Mouse (Mus musculus) CH12.LX (cell line): ENCODE measurements around the gene Ptp4a2. TPM values are rescaled to one million over a fixed set of nuclear protein-coding genes. Genes with fewer than 3 reads are reported as not detected.
A peak's percentile ranks its signal among the peaks of the same experiment; 100 is the strongest.

ENCODE experiments used
- DNase-seq: peaks from one replicate; pipeline ENCODE4 v3.0.0-alpha.2; 2013; ENCODE audit errors: extremely low read depth
- H3K27ac ChIP-seq: 2 replicates; pipeline ENCODE4 v1.5.1; 2012; ENCODE audit warnings: low read depth, mild to moderate bottlenecking, control low read depth, moderate library complexity; ENCODE audit not compliant: insufficient read depth
- H3K27me3 ChIP-seq: replicated peaks from 2 replicates; pipeline ENCODE3; 2012; ENCODE audit warnings: inconsistent platforms
- H3K36me3 ChIP-seq, 2 experiments: replicated peaks in 1 of 2; 2 replicates each; pipeline versions ENCODE3 to v1.6.1; 2012; ENCODE audit warnings: inconsistent platforms in 1 of 2, low read length in 1 of 2, mild to moderate bottlenecking in 1 of 2, mixed read lengths in 1 of 2, moderate library complexity in 1 of 2; ENCODE audit not compliant: control insufficient read depth in 1 of 2, insufficient read depth in 1 of 2
- H3K4me1 ChIP-seq, 2 experiments: 2 replicates each; pipeline ENCODE4 v1.6.1; 2012; ENCODE audit warnings: inconsistent platforms in 1 of 2, moderate library complexity in 1 of 2; ENCODE audit not compliant: insufficient read depth in 2 of 2, control insufficient read depth in 1 of 2
- H3K4me2 ChIP-seq: 2 replicates; pipeline ENCODE4 v1.6.1; 2012; ENCODE audit warnings: low read depth, mild to moderate bottlenecking, control low read depth; ENCODE audit not compliant: poor library complexity, insufficient read depth, severe bottlenecking
- H3K4me3 ChIP-seq, 3 experiments: fragments of 150-350 bp in 1 of 3; sonication (generic) in 1 of 3; replicated peaks in 1 of 3; 2 replicates each; pipeline versions ENCODE3 to v1.5.1; 2011 to 2012; ENCODE audit warnings: low read depth in 2 of 3, low read length in 2 of 3, mild to moderate bottlenecking in 2 of 3, moderate library complexity in 2 of 3, control low read depth in 1 of 3, improper control_type of control experiment in 1 of 3, inconsistent platforms in 1 of 3, mixed read lengths in 1 of 3; ENCODE audit not compliant: poor library complexity in 1 of 3
- H3K79me2 ChIP-seq: replicated peaks from 2 replicates; pipeline ENCODE4 v1.6.1; 2012; ENCODE audit warnings: mild to moderate bottlenecking, moderate library complexity; ENCODE audit not compliant: control insufficient read depth, poor library complexity, insufficient read depth, severe bottlenecking; ENCODE audit errors: extremely low read depth
- H3K9ac ChIP-seq: 2 replicates; pipeline ENCODE4 v1.6.1; 2012; ENCODE audit warnings: low read depth, mild to moderate bottlenecking, control low read depth, moderate library complexity; ENCODE audit not compliant: insufficient read depth
- H3K9me3 ChIP-seq: replicated peaks from 2 replicates; pipeline ENCODE3; 2012; ENCODE audit warnings: low read length, inconsistent platforms, mixed read lengths
- BHLHE40 ChIP-seq: IDR thresholded peaks from 2 replicates; pipeline ENCODE4 v1.6.1; 2011; ENCODE audit warnings: mild to moderate bottlenecking, low read depth, low read length, improper control_type of control experiment
- CHD1 ChIP-seq: IDR thresholded peaks from 2 replicates; pipeline ENCODE4 v1.6.1; 2012; ENCODE audit warnings: low read depth, low read length, improper control_type of control experiment, inconsistent platforms
- CHD2 ChIP-seq: IDR thresholded peaks from 2 replicates; pipeline ENCODE4 v1.6.1; 2011; ENCODE audit warnings: low read length, improper control_type of control experiment
- CTCF ChIP-seq, 2 experiments: IDR thresholded peaks in 1 of 2; conservative IDR thresholded peaks in 1 of 2; 2 replicates each; pipeline ENCODE4 v1.5.1; 2011 to 2012; ENCODE audit warnings: low read depth in 2 of 2, low read length in 2 of 2, improper control_type of control experiment in 1 of 2, inconsistent platforms in 1 of 2, mild to moderate bottlenecking in 1 of 2, moderate library complexity in 1 of 2
- E2F4 ChIP-seq: IDR thresholded peaks from 2 replicates; pipeline ENCODE4 v1.6.1; 2011; ENCODE audit warnings: low read depth, low read length, improper control_type of control experiment; ENCODE audit not compliant: insufficient replicate concordance
- ELF1 ChIP-seq: IDR thresholded peaks from 2 replicates; pipeline ENCODE4 v1.6.1; 2014; ENCODE audit warnings: low read depth, mild to moderate bottlenecking, inconsistent platforms, low read length, improper control_type of control experiment
- GABPA ChIP-seq: IDR thresholded peaks from 2 replicates; pipeline ENCODE4 v1.6.1; 2012; ENCODE audit warnings: low read depth, low read length, improper control_type of control experiment, inconsistent platforms; ENCODE audit not compliant: insufficient replicate concordance
- IRF4 ChIP-seq: IDR thresholded peaks from 2 replicates; pipeline ENCODE4 v1.6.1; 2014; ENCODE audit warnings: low read depth, mild to moderate bottlenecking, inconsistent platforms, low read length, improper control_type of control experiment
- JUN ChIP-seq: IDR thresholded peaks from 2 replicates; pipeline ENCODE4 v1.6.1; 2011; ENCODE audit warnings: low read depth, mild to moderate bottlenecking, low read length, improper control_type of control experiment, moderate library complexity; ENCODE audit not compliant: insufficient read depth
- JUND ChIP-seq: conservative IDR thresholded peaks from 2 replicates; pipeline ENCODE4 v1.6.1; 2011; ENCODE audit warnings: low read depth, low read length, improper control_type of control experiment
- MAFK ChIP-seq: IDR thresholded peaks from 2 replicates; pipeline ENCODE4 v1.6.1; 2011; ENCODE audit warnings: low read length, improper control_type of control experiment; ENCODE audit not compliant: insufficient replicate concordance
- MAX ChIP-seq: IDR thresholded peaks from 2 replicates; pipeline ENCODE4 v1.6.1; 2011; ENCODE audit warnings: low read length, improper control_type of control experiment
- MAZ ChIP-seq: IDR thresholded peaks from 2 replicates; pipeline ENCODE4 v1.6.1; 2012; ENCODE audit warnings: low read depth, mild to moderate bottlenecking, inconsistent platforms, low read length, improper control_type of control experiment, moderate library complexity
- MEF2A ChIP-seq: IDR thresholded peaks from 2 replicates; pipeline ENCODE4 v1.6.1; 2014; ENCODE audit warnings: low read depth, mild to moderate bottlenecking, inconsistent platforms, low read length, improper control_type of control experiment, borderline replicate concordance
- MXI1 ChIP-seq: IDR thresholded peaks from 2 replicates; pipeline ENCODE4 v1.6.1; 2011; ENCODE audit warnings: mild to moderate bottlenecking, low read depth, low read length, improper control_type of control experiment
- MYC ChIP-seq: IDR thresholded peaks from 2 replicates; pipeline ENCODE4 v1.6.1; 2011; ENCODE audit warnings: low read depth, mild to moderate bottlenecking, improper control_type of control experiment, low read length
- NELFE ChIP-seq: IDR thresholded peaks from 2 replicates; pipeline ENCODE4 v1.6.1; 2011; ENCODE audit warnings: low read depth, low read length, improper control_type of control experiment
- PAX5 ChIP-seq: IDR thresholded peaks from 2 replicates; pipeline ENCODE4 v1.6.1; 2012; ENCODE audit warnings: low read length, inconsistent platforms, mixed read lengths
- POLR2AphosphoS2 ChIP-seq: IDR thresholded peaks from 2 replicates; pipeline ENCODE4 v1.6.1; 2011; ENCODE audit warnings: low read depth, low read length, improper control_type of control experiment
- RAD21 ChIP-seq: IDR thresholded peaks from 2 replicates; pipeline ENCODE4 v1.6.1; 2011; ENCODE audit warnings: low read depth, mild to moderate bottlenecking, low read length, improper control_type of control experiment, moderate library complexity
- SIN3A ChIP-seq: IDR thresholded peaks from 2 replicates; pipeline ENCODE4 v1.6.1; 2012; ENCODE audit warnings: low read length, improper control_type of control experiment, inconsistent platforms
- SMC3 ChIP-seq: IDR thresholded peaks from 2 replicates; pipeline ENCODE4 v1.6.1; 2011; ENCODE audit warnings: low read depth, low read length, improper control_type of control experiment
- TBP ChIP-seq: conservative IDR thresholded peaks from 2 replicates; pipeline ENCODE4 v1.6.1; 2011; ENCODE audit warnings: low read depth, low read length, improper control_type of control experiment
- TCF12 ChIP-seq: IDR thresholded peaks from 2 replicates; pipeline ENCODE4 v1.6.1; 2014; ENCODE audit warnings: low read depth, mild to moderate bottlenecking, inconsistent platforms, low read length, improper control_type of control experiment
- USF1 ChIP-seq: IDR thresholded peaks from 2 replicates; pipeline ENCODE4 v1.6.1; 2014; ENCODE audit warnings: low read depth, mild to moderate bottlenecking, inconsistent platforms, low read length, improper control_type of control experiment
- USF2 ChIP-seq: conservative IDR thresholded peaks from 2 replicates; pipeline ENCODE4 v1.6.1; 2011; ENCODE audit warnings: low read depth, low read length, improper control_type of control experiment
- ZC3H11A ChIP-seq: IDR thresholded peaks from 2 replicates; pipeline ENCODE4 v1.6.1; 2012; ENCODE audit warnings: low read depth, mild to moderate bottlenecking, inconsistent platforms, low read length, improper control_type of control experiment
- ZMIZ1 ChIP-seq: IDR thresholded peaks from 2 replicates; pipeline ENCODE4 v1.6.1; 2012; ENCODE audit warnings: low read depth, mild to moderate bottlenecking, inconsistent platforms, low read length, improper control_type of control experiment
- ZNF384 ChIP-seq: IDR thresholded peaks from 2 replicates; pipeline ENCODE4 v1.6.1; 2012; ENCODE audit warnings: low read depth, low read length, improper control_type of control experiment, inconsistent platforms
- dilution Hi-C: fragments of 300-500 bp; cut with MboI; formaldehyde crosslinking; loops from 2 replicates; pipeline ENCODE4 v1.14.3; 2020; ENCODE audit warnings: low sequenced_read_pairs; ENCODE audit not compliant: extremely low pct_unique_long_range_greater_than_20kb, extremely low pct_ligation_motif_present
- in situ Hi-C: fragments of 300-500 bp; cut with MboI; formaldehyde crosslinking; loops from 3 replicates; pipeline ENCODE4 v1.14.3; 2019; ENCODE audit warnings: low sequenced_read_pairs, low pct_ligation_motif_present, low pct_unique_long_range_greater_than_20kb, mixed read lengths
- polyA plus RNA-seq: library from polyadenylated mRNA; unstranded; fragments of >175 nt; gene quantifications from 2 replicates; pipeline ENCODE4 v1.2.1, GENCODE M21; 2012; ENCODE audit warnings: low read depth; ENCODE audit not compliant: insufficient read length
- total RNA-seq, 2 experiments: library from RNA; depleted of rRNA; stranded (reverse); fragments of 300-350 nt in 1 of 2; fragments of >200 nt in 1 of 2; gene quantifications; 2 replicates each; pipeline ENCODE4 v1.2.3; 2012 to 2014

The Ptp4a2 gene
- total and polyA plus RNA-seq, 3 experiments: 113 to 415 (median 327) TPM

GRCm38 (mm10) chr4:129822324-129822723 lies 11.3 kb downstream of the Ptp4a2 start:
- H3K27me3 ChIP-seq: no peaks in the 10 kb centered on the region
- in situ Hi-C loops: no loop called here
- H3K9me3 ChIP-seq: no peaks in the 10 kb centered on the region
- peaks cover 68% of the 10 kb centered on the region for H3K79me2 ChIP-seq
- no peak for DNase-seq
- peak overlapping the region; percentile 99 for H3K4me2 ChIP-seq
- H3K4me1 ChIP-seq: peaks cover 14 to 55% of the 10 kb centered on the region in 2 experiments
- H3K9ac ChIP-seq: peak overlapping the region; percentile 94
- dilution Hi-C loops: no loop called here
- peak overlapping the region; percentile 71 for H3K27ac ChIP-seq
- H3K36me3 ChIP-seq: peaks cover 5 to 29% of the 10 kb centered on the region in 2 experiments
- TF ChIP-seq MAZ: no peak
- no peak for TF ChIP-seq BHLHE40
- TF ChIP-seq JUND: no peak
- TF ChIP-seq JUN: no peak
- no peak for TF ChIP-seq SIN3A
- no peak for TF ChIP-seq NELFE
- TF ChIP-seq CTCF (conservative IDR thresholded peaks at IDR 0.05 in 1 of 2, IDR thresholded peaks at IDR 0.05 in 1 of 2; ENCODE audit: low read depth in 2 of 2, low read length in 2 of 2): no peak
- TF ChIP-seq MYC: no peak
- no peak for TF ChIP-seq E2F4
- no peak for TF ChIP-seq GABPA
- no peak for TF ChIP-seq ELF1
- H3K4me3 ChIP-seq: peak overlapping the region; percentile 87 to 99 (median 95)

GRCm38 (mm10) chr4:129823216-129823810 lies 12.3 kb downstream of the Ptp4a2 start:
- Histone ChIP-seq H3K9ac (peak overlapping the region; percentile 94), H3K4me1 (peaks cover 13 to 55% of the 10 kb centered on the region in 2 experiments), H3K27me3 (no peaks in the 10 kb centered on the region), H3K9me3 (no peaks in the 10 kb centered on the region), H3K4me3 (peak overlapping the region; percentile 39 to 95 (median 87)), H3K4me2 (peak overlapping the region; percentile 83), H3K79me2 (peaks cover 76% of the 10 kb centered on the region), H3K36me3 (peaks cover 5 to 27% of the 10 kb centered on the region in 2 experiments), H3K27ac (peak overlapping the region; percentile 71)
- in situ Hi-C loops: no loop called here
- dilution Hi-C loops: no loop called here
- no peak for DNase-seq
- TF ChIP-seq MAFK: peak; percentile 10; the same call in 1 of the 2 replicates
- no peak for TF ChIP-seq ELF1
- no peak for TF ChIP-seq NELFE
- TF ChIP-seq ZMIZ1: no peak
- TF ChIP-seq MXI1: no peak; the same call in none of the 2 replicates
- no peak; the same call in 1 of the 2 replicates for TF ChIP-seq CHD2
- 0 out of 2 replicates have a peak, but pooled peaks have one; percentile 54 for TF ChIP-seq TBP
- peak; percentile 53; the same call in 1 of the 2 replicates for TF ChIP-seq POLR2AphosphoS2
- TF ChIP-seq GABPA: no peak
- peak; percentile 54; the same call in 1 of the 2 replicates for TF ChIP-seq MAX
- no peak for TF ChIP-seq PAX5
- no peak for TF ChIP-seq RAD21
- TF ChIP-seq MAZ: peak; percentile 31; the same call in 1 of the 2 replicates
- TF ChIP-seq JUN: peak; percentile 91
- TF ChIP-seq SMC3: no peak
- no peak for TF ChIP-seq ZC3H11A
- no peak for TF ChIP-seq USF2
- peak; percentile 97 for TF ChIP-seq JUND
- TF ChIP-seq CHD1: peak; percentile 74
- peak; percentile 43 for TF ChIP-seq BHLHE40
- TF ChIP-seq SIN3A: peak; percentile 84
- peak; percentile 84 for TF ChIP-seq MEF2A
- 0 out of 2 replicates have a peak, but pooled peaks have one; percentile 40 for TF ChIP-seq MYC
- no peak for TF ChIP-seq E2F4
- peak; percentile 93 for TF ChIP-seq IRF4
- TF ChIP-seq ZNF384: no peak; the same call in 1 of the 2 replicates
- peak; percentile 60 for TF ChIP-seq TCF12
- TF ChIP-seq USF1: no peak
- no peak for TF ChIP-seq CTCF (conservative IDR thresholded peaks at IDR 0.05 in 1 of 2, IDR thresholded peaks at IDR 0.05 in 1 of 2; ENCODE audit: low read depth in 2 of 2, low read length in 2 of 2)
